Mouse (Mus musculus) forebrain, embryonic 14.5 days (tissue): ENCODE results near the gene Gm14444. TPM values are rescaled to one million over a fixed set of nuclear protein-coding genes. Genes with fewer than 3 reads are reported as not detected.
"Not testable (repeated sequence)": the region's sequence is repeated elsewhere in the genome, so short reads cannot be mapped to it uniquely, and the experiment has no call there.

Source experiments
- ATAC-seq: fragments of 200-750 bp; cut with Nextera tagmentation; 2 replicates; pipeline ENCODE4 v1.8.0; 2017; ENCODE audit warnings: mild to moderate bottlenecking, moderate library complexity
- DNase-seq: peaks from one replicate; pipeline ENCODE4 v3.0.0-alpha.2; 2015; ENCODE audit warnings: low spot score
- H3K27ac ChIP-seq: fragments of 300-500 bp; sonication (generic); 2 replicates; pipeline ENCODE4 v1.5.1; 2014; ENCODE audit warnings: low read depth, mild to moderate bottlenecking, control low read depth, low read length, moderate library complexity
- H3K27me3 ChIP-seq: fragments of 300-500 bp; sonication (generic); replicated peaks from 2 replicates; pipeline ENCODE4 v1.6.1; 2014; ENCODE audit warnings: low read length, control low read depth, mixed read lengths; ENCODE audit not compliant: control insufficient read depth, insufficient read depth
- H3K36me3 ChIP-seq: fragments of 300-500 bp; sonication (generic); 2 replicates; pipeline ENCODE4 v1.6.1; 2014; ENCODE audit warnings: low read length, control low read depth; ENCODE audit not compliant: control insufficient read depth, insufficient read depth
- H3K4me1 ChIP-seq: fragments of 300-500 bp; sonication (generic); 2 replicates; pipeline ENCODE4 v1.6.1; 2014; ENCODE audit warnings: antibody characterized with exemption, low read length, control low read depth; ENCODE audit not compliant: control insufficient read depth, insufficient read depth
- H3K4me2 ChIP-seq: fragments of 300-500 bp; sonication (generic); 2 replicates; pipeline ENCODE4 v1.6.1; 2014; ENCODE audit warnings: mild to moderate bottlenecking, control low read depth, low read length
- H3K4me3 ChIP-seq: fragments of 300-500 bp; sonication (generic); 2 replicates; pipeline ENCODE4 v1.5.1; 2014; ENCODE audit warnings: low read depth, low read length, control low read depth
- H3K9ac ChIP-seq: fragments of 300-500 bp; sonication (generic); 2 replicates; pipeline ENCODE4 v1.6.1; 2014; ENCODE audit warnings: mild to moderate bottlenecking, low read length, control low read depth, moderate library complexity
- H3K9me3 ChIP-seq: fragments of 300-500 bp; sonication (generic); replicated peaks from 2 replicates; pipeline ENCODE4 v1.6.1; 2016; ENCODE audit warnings: low read length, control low read depth, mixed read lengths; ENCODE audit not compliant: control insufficient read depth
- WGBS: fragments of 180-500 bp; shearing (Covaris S2); extraction: QIAGEN DNeasy Blood & Tissue Kit; methylation state at CpG from one replicate; pipeline ENCODE4 v1.1.7; 2014; 5-methylcytosine and 5-hydroxymethylcytosine counted together
- polyA plus RNA-seq: library from polyadenylated mRNA; unstranded; fragments of >200 nt; fragmentation: Nextera tagmentation; extraction: Ambion mirVana; gene quantifications from 2 replicates; pipeline ENCODE4 v1.2.1, GENCODE M21; 2014

Gene Gm14444
- polyA plus RNA-seq = not detected in 2 replicates

DNA sequence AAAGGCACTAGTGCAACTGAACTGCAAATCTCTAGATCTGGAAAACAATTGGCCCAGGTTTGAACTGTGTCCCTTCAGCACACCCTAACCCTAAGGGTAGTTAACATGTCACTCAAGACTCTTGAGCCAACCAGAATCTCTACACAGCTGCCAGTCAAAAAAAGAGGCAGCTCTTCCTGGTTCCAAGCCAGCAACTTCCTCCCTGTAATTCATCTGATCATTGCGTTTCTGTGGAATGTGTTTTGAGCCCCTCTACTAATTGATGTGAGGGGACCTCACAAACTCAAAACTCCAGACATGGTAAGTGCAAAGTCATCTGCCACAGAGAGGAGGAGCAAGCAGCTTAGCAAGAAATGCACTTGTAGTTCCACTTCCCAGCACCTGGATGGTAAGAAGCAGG, at the start of gene Gm14444:
TSS of gene Gm14444 (plus strand) at position 220 of the 400 bp plus-strand sequence.
- H3K4me1 ChIP-seq, H3K27ac ChIP-seq, H3K27me3 ChIP-seq, ATAC-seq, H3K36me3 ChIP-seq, H3K9ac ChIP-seq, H3K4me2 ChIP-seq, DNase-seq, H3K4me3 ChIP-seq, H3K9me3 ChIP-seq: not testable (repeated sequence)
- 83% methylated on average over 1 of the region's 1 CpGs for WGBS

DNA sequence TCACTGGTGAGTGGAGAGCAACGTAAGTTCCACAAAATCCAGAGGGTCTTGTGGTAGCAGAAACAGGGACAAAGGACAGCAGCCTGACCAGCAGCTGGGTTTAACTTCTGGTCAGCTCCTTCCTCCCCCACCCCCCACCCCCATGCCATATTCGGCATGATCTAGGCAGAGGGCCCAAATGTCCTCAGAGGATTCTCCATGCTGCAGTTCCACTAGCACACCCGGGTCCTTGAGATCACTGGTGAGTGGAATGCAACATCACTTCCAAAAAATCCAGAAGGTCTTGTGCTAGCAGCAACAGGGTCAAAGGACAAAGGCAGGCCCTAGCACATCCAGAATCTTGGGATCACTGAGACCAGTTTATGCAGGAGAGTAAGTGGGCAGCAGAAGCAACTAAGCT, 44.6 kb upstream of the Gm14444 start:
- not testable (repeated sequence) for H3K27me3 ChIP-seq, H3K9me3 ChIP-seq, H3K4me2 ChIP-seq, H3K27ac ChIP-seq, DNase-seq, H3K4me3 ChIP-seq, H3K4me1 ChIP-seq, H3K36me3 ChIP-seq, ATAC-seq, H3K9ac ChIP-seq
- WGBS = 74% methylated on average over 3 of the region's 3 CpGs

DNA sequence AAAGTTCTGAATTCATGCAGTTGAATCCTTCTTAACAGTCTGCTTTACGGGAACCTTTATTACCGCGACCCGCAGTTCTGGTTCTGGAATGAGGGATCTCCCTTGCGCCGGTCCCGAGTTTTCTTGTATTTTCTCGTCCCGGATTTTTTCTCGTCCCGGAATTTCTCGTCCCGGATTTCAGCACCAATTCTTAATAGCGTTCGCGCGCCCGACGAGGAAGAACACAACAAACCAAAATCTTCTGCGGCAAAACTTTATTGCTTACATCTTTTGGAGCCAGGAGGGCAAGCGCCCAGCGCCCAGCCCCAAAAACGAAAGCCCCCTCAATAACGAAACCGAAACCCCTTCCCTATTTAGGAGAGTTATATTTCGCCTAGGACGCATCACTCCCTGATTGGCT, 34.2 kb downstream of the Gm14444 start:
- DNase-seq, H3K27me3 ChIP-seq, H3K9ac ChIP-seq, H3K36me3 ChIP-seq, H3K4me2 ChIP-seq, ATAC-seq, H3K4me1 ChIP-seq, H3K9me3 ChIP-seq, H3K4me3 ChIP-seq, H3K27ac ChIP-seq: not testable (repeated sequence)
- WGBS = 98% methylated on average over 22 of the region's 27 CpGs

DNA sequence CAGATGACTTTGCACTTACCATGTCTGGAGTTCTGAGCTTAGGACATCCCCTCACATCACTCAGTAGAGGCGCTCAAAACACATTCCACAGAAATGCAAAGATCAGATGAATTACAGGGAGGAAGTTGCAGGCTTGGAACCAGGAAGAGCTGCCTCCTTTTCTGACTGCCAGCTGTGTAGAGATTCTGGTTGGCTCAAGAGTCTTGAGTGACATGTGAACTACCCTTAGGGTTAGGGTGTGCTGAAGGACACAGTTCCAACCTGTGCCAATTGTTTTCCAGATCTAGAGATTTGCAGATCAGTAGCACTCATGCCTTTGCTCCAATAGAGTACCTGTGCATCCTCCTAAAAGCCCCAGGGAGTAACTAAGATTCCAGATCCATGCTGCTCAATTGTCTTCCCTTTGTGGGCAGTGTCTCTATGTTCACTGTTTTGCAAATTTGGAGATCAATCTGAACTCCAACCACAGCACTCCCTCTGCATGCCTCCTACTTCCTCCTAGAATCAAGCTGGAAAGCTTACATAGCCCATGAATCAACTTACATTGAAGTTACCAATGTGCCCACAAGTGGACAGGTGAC, 57.7 kb downstream of the Gm14444 start, which contains the start of gene Gm14393:
TSS of gene Gm14393 (minus strand) at position 101 of the 581 bp plus-strand sequence.
- H3K9ac ChIP-seq, H3K4me2 ChIP-seq, H3K9me3 ChIP-seq, DNase-seq, H3K27me3 ChIP-seq, ATAC-seq, H3K36me3 ChIP-seq, H3K4me3 ChIP-seq, H3K27ac ChIP-seq, H3K4me1 ChIP-seq: not testable (repeated sequence)
- WGBS = 74% methylated on average over 1 of the region's 1 CpGs

Other genes with a start within 250 kb of the Gm14444 start
- 5.6 and 6.2 TPM in 2 replicates for gene Edn3, start 249.6 kb upstream of the Gm14444 start, polyA plus RNA-seq
- gene Gm14393, start 57.5 kb downstream of the Gm14444 start, polyA plus RNA-seq = 0.54 TPM in 1 of 2 replicates, not detected in the other
- 4.6 and 5.4 TPM in 2 replicates for gene Gm14399, start 131.8 kb downstream of the Gm14444 start, polyA plus RNA-seq
- gene Gm14443, start 165.6 kb downstream of the Gm14444 start, polyA plus RNA-seq = 0.90 and 0.97 TPM in 2 replicates
- gene Gm14391, start 196.7 kb downstream of the Gm14444 start, polyA plus RNA-seq = 3.9 and 10.6 TPM in 2 replicates